Mouse (Mus musculus): Measurements from ENCODE around the gene Gucd1. TPM values are rescaled to one million over a fixed set of nuclear protein-coding genes. Genes with fewer than 3 reads are reported as not detected.
"Not testable (repeated sequence)": the region's sequence is repeated elsewhere in the genome, so short reads cannot be mapped to it uniquely, and the experiment has no call there.

Gene Gucd1
- polyA plus RNA-seq, 1 experiment from 2014 or later = 19.7 TPM

DNA sequence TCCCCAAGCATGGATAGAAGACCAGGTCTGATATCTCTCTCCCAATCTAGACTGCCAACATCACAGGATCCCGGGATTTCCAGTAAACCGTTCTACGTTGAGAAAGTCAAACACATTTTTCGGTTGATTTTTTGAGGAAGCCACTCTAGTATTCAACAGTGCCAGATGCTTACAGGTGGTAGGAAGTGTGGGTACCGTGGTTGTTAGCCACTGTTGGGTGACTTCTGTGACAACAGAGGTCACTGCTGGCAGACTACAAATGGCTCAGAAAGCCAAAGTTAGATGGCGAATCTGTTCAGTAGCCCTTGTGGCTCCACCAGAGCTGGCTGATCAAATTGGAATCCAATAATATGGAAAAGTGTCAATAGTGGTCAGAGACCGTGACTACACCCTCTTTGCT is 14.1 kb downstream of the Gucd1 start:
- Histone ChIP-seq H3K4me3 (ENCODE audit: low read depth, low read length) (no peak overlapping the region), H3K9me3 (replicated peaks; ENCODE audit: control insufficient read depth, low read length, poor library complexity, severe bottlenecking) (no peaks in the 10 kb centered on the region), H3K9ac (ENCODE audit: low read depth, low read length) (no peak overlapping the region), H3K4me1 (ENCODE audit: control insufficient read depth, insufficient read depth, low read length) (no peaks in the 10 kb centered on the region), H3K36me3 (ENCODE audit: control insufficient read depth, insufficient read depth, low read length) (peaks cover 16% of the 10 kb centered on the region), H3K27ac (ENCODE audit: low read length) (no peak overlapping the region), H3K4me2 (ENCODE audit: low read length) (no peak overlapping the region), H3K27me3 (ENCODE audit: control insufficient read depth, insufficient read depth, low read depth, low read length) (no peaks in the 10 kb centered on the region)
- 93% methylated on average over 7 of the region's 7 CpGs for WGBS
- no peak for ATAC-seq

DNA sequence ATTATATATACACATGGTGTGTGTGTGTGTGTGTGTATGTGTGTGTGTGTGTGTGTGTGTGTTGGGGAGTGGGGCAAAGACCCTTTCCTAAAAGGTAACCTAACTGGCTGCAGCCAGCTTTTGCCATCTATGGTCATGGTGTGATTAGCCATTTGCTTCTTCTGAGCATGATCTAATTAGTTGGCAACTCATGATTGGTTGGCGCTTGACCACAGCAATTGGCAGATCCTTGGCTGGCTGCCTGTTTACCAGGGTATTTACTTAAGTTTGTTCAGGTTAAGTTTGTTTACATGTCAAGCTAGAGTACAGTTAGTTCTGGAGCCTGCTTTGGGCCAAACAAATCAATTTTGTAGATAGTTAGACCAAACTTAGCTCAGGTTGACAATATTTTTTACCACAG is 16.1 kb downstream of the Gucd1 start:
- H3K4me2 ChIP-seq (ENCODE audit: low read length) = no peak overlapping the region
- H3K27me3 ChIP-seq (ENCODE audit: control insufficient read depth, insufficient read depth, low read depth, low read length) = no peaks in the 10 kb centered on the region
- no peaks in the 10 kb centered on the region for H3K36me3 ChIP-seq (ENCODE audit: control insufficient read depth, insufficient read depth, low read length)
- no peak for ATAC-seq
- no peaks in the 10 kb centered on the region for H3K4me1 ChIP-seq (ENCODE audit: control insufficient read depth, insufficient read depth, low read length)
- no peak overlapping the region for H3K4me3 ChIP-seq (ENCODE audit: low read depth, low read length)
- 88% methylated on average over 1 of the region's 1 CpGs for WGBS
- H3K27ac ChIP-seq (ENCODE audit: low read length) = no peak overlapping the region
- no peaks in the 10 kb centered on the region for H3K9me3 ChIP-seq (replicated peaks; ENCODE audit: control insufficient read depth, low read length, poor library complexity, severe bottlenecking)
- no peak overlapping the region for H3K9ac ChIP-seq (ENCODE audit: low read depth, low read length)

- no peaks in the 10 kb centered on the region for H3K4me1 ChIP-seq (ENCODE audit: control insufficient read depth, insufficient read depth, low read length)
- no peaks in the 10 kb centered on the region for H3K36me3 ChIP-seq (ENCODE audit: control insufficient read depth, insufficient read depth, low read length)
- H3K27me3 ChIP-seq (ENCODE audit: control insufficient read depth, insufficient read depth, low read depth, low read length) = no peaks in the 10 kb centered on the region
- H3K9me3 ChIP-seq (replicated peaks; ENCODE audit: control insufficient read depth, low read length, poor library complexity, severe bottlenecking) = no peaks in the 10 kb centered on the region
- H3K4me3 ChIP-seq (ENCODE audit: low read depth, low read length) = no peak overlapping the region
- H3K27ac ChIP-seq (ENCODE audit: low read length) = no peak overlapping the region
- ATAC-seq = no peak
- H3K4me2 ChIP-seq (ENCODE audit: low read length) = no peak overlapping the region
- WGBS = 77% methylated on average over 7 of the region's 7 CpGs
- H3K9ac ChIP-seq (ENCODE audit: low read depth, low read length) = no peak overlapping the region
Observed at GRCm38 (mm10) chr10:75500345-75500744, 17.4 kb downstream of the Gucd1 start.

GRCm38 (mm10) chr10:75499791-75500190 is 18.0 kb downstream of the Gucd1 start:
- no peak overlapping the region for H3K9ac ChIP-seq (ENCODE audit: low read depth, low read length)
- H3K36me3 ChIP-seq (ENCODE audit: control insufficient read depth, insufficient read depth, low read length) = no peaks in the 10 kb centered on the region
- no peaks in the 10 kb centered on the region for H3K9me3 ChIP-seq (replicated peaks; ENCODE audit: control insufficient read depth, low read length, poor library complexity, severe bottlenecking)
- H3K4me1 ChIP-seq (ENCODE audit: control insufficient read depth, insufficient read depth, low read length) = no peaks in the 10 kb centered on the region
- H3K27me3 ChIP-seq (ENCODE audit: control insufficient read depth, insufficient read depth, low read depth, low read length) = no peaks in the 10 kb centered on the region
- WGBS = 55% methylated on average over 3 of the region's 3 CpGs
- H3K27ac ChIP-seq (ENCODE audit: low read length) = no peak overlapping the region
- H3K4me3 ChIP-seq (ENCODE audit: low read depth, low read length) = no peak overlapping the region
- no peak for ATAC-seq
- H3K4me2 ChIP-seq (ENCODE audit: low read length) = no peak overlapping the region

GRCm38 (mm10) chr10:75499214-75499613 is 18.6 kb downstream of the Gucd1 start:
- not testable (repeated sequence) for H3K4me3 ChIP-seq (ENCODE audit: low read depth, low read length); ATAC-seq
- 91% methylated on average over 7 of the region's 7 CpGs for WGBS

DNA sequence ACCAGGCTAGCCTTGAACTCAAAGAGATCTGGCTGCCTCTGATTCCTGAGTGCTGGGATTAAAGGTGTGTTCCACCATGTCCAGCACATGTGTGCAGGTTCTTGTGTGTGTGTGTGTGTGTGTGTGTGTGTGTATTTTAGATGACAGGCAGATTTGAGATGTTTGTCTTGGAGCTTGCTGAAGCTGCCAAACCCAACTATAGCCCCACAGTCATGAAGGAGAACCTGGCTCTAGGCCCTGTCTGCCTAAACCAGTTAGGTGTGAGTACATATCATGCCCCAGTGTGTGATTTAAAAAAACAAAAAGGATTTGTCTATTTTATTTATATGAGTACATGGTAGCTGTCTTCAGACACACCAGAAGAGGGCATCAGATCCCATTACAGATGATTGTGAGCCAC is 21.9 kb downstream of the Gucd1 start:
- Histone ChIP-seq H3K9ac (ENCODE audit: low read depth, low read length) (no peak overlapping the region), H3K4me2 (ENCODE audit: low read length) (no peak overlapping the region), H3K4me1 (ENCODE audit: control insufficient read depth, insufficient read depth, low read length) (no peaks in the 10 kb centered on the region), H3K9me3 (replicated peaks; ENCODE audit: control insufficient read depth, low read length, poor library complexity, severe bottlenecking) (no peaks in the 10 kb centered on the region), H3K27ac (ENCODE audit: low read length) (no peak overlapping the region), H3K36me3 (ENCODE audit: control insufficient read depth, insufficient read depth, low read length) (no peaks in the 10 kb centered on the region), H3K4me3 (ENCODE audit: low read depth, low read length) (no peak overlapping the region), H3K27me3 (ENCODE audit: control insufficient read depth, insufficient read depth, low read depth, low read length) (no peaks in the 10 kb centered on the region)
- no peak for ATAC-seq

More at GRCm38 (mm10) chr10:75499214-75499613, 18.6 kb downstream of the Gucd1 start:
- H3K27ac ChIP-seq (ENCODE audit: low read length); H3K4me1 ChIP-seq (ENCODE audit: control insufficient read depth, insufficient read depth, low read length); H3K27me3 ChIP-seq (ENCODE audit: control insufficient read depth, insufficient read depth, low read depth, low read length); H3K9me3 ChIP-seq (replicated peaks; ENCODE audit: control insufficient read depth, low read length, poor library complexity, severe bottlenecking); H3K36me3 ChIP-seq (ENCODE audit: control insufficient read depth, insufficient read depth, low read length); H3K9ac ChIP-seq (ENCODE audit: low read depth, low read length); H3K4me2 ChIP-seq (ENCODE audit: low read length): not testable (repeated sequence)

DNA sequence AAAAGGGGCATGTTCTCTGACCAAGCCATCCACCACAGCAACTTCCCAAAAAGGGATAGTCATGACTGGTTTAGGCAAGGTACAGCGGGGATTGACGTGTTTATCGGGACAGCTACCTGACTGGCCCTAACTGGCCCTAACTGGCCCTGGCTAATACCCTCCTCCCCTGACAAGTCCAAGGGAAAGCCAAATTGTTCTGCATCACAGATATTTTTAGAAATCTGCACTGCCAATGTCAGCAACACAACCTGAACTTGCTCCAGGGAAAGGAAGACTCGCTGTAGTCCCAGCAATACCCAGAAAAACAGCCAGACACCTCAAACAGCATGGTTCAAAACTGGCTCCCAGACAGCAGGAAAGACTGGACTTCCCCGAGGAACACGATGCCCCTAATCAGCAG is 22.5 kb downstream of the Gucd1 start:
- no peak overlapping the region for H3K27ac ChIP-seq (ENCODE audit: low read length)
- H3K9me3 ChIP-seq (replicated peaks; ENCODE audit: control insufficient read depth, low read length, poor library complexity, severe bottlenecking) = no peaks in the 10 kb centered on the region
- H3K4me1 ChIP-seq (ENCODE audit: control insufficient read depth, insufficient read depth, low read length) = no peaks in the 10 kb centered on the region
- WGBS = 83% methylated on average over 6 of the region's 6 CpGs
- no peak overlapping the region for H3K9ac ChIP-seq (ENCODE audit: low read depth, low read length)
- no peaks in the 10 kb centered on the region for H3K27me3 ChIP-seq (ENCODE audit: control insufficient read depth, insufficient read depth, low read depth, low read length)
- no peak for ATAC-seq
- H3K4me2 ChIP-seq (ENCODE audit: low read length) = no peak overlapping the region
- H3K36me3 ChIP-seq (ENCODE audit: control insufficient read depth, insufficient read depth, low read length) = no peaks in the 10 kb centered on the region
- H3K4me3 ChIP-seq (ENCODE audit: low read depth, low read length) = no peak overlapping the region

GRCm38 (mm10) chr10:75491936-75492262 is 25.9 kb downstream of the Gucd1 start:
- H3K4me1 ChIP-seq (ENCODE audit: control insufficient read depth, insufficient read depth, low read length) = no peaks in the 10 kb centered on the region
- no peaks in the 10 kb centered on the region for H3K27me3 ChIP-seq (ENCODE audit: control insufficient read depth, insufficient read depth, low read depth, low read length)
- H3K36me3 ChIP-seq (ENCODE audit: control insufficient read depth, insufficient read depth, low read length) = no peaks in the 10 kb centered on the region
- 72% methylated on average over 2 of the region's 2 CpGs for WGBS
- H3K4me3 ChIP-seq (ENCODE audit: low read depth, low read length) = no peak overlapping the region
- no peaks in the 10 kb centered on the region for H3K9me3 ChIP-seq (replicated peaks; ENCODE audit: control insufficient read depth, low read length, poor library complexity, severe bottlenecking)
- H3K9ac ChIP-seq (ENCODE audit: low read depth, low read length) = no peak overlapping the region
- H3K27ac ChIP-seq (ENCODE audit: low read length) = no peak overlapping the region
- ATAC-seq = no peak
- no peak overlapping the region for H3K4me2 ChIP-seq (ENCODE audit: low read length)

DNA sequence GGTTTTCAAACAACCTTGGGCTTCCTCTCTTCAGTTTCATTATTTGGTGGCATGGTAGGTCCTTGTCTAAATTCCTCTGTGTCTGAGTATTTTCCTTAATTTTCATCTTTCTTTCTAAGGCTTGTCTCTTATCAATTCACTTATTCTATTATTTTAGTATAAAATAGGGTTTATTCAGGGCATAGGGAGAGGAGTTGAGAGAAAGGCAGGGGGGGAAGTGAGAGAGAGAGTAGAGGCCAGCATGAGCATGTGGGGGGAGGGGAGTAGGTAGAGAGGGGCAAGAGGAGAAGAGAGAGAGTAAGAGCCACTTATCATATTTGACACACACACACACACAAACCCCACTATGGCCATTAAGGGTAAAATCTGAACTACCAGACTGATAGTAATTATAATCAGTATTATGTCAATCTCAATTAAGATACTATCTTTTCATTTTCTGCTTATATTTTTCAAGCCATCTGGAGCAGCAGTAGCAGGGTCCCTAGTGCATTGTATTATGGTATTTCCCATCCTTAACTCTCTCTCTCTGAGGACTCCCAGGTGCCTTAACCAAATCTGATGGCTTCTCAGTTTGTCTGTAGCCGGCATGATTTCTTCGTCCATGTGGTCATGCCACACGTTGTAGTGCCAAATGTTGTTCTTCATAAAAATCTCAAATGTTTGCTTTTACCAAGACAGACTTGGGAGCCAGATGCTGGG is 26.4 kb downstream of the Gucd1 start:
- no peaks in the 10 kb centered on the region for H3K9me3 ChIP-seq (replicated peaks; ENCODE audit: control insufficient read depth, low read length, poor library complexity, severe bottlenecking)
- H3K4me3 ChIP-seq (ENCODE audit: low read depth, low read length) = no peak overlapping the region
- H3K27ac ChIP-seq (ENCODE audit: low read length) = no peak overlapping the region
- no peaks in the 10 kb centered on the region for H3K36me3 ChIP-seq (ENCODE audit: control insufficient read depth, insufficient read depth, low read length)
- no peak overlapping the region for H3K4me2 ChIP-seq (ENCODE audit: low read length)
- no peak overlapping the region for H3K9ac ChIP-seq (ENCODE audit: low read depth, low read length)
- H3K4me1 ChIP-seq (ENCODE audit: control insufficient read depth, insufficient read depth, low read length) = no peaks in the 10 kb centered on the region
- no peak for ATAC-seq
- WGBS = 93% methylated on average over 3 of the region's 3 CpGs
- no peaks in the 10 kb centered on the region for H3K27me3 ChIP-seq (ENCODE audit: control insufficient read depth, insufficient read depth, low read depth, low read length)

Data from midbrain, embryonic 16.5 days (tissue).